Mouse (Mus musculus) small intestine, adult 2 months (tissue): ENCODE results near the gene Phldb2. TPM values are rescaled to one million over a fixed set of nuclear protein-coding genes. Genes with fewer than 3 reads are reported as not detected.

Source experiments
- H3K27ac ChIP-seq: fragments of 200-500 bp; 2 replicates; pipeline ENCODE4 v1.5.1; 2012; ENCODE audit warnings: low read depth, low read length, control low read depth, inconsistent platforms; ENCODE audit not compliant: insufficient read depth
- H3K27me3 ChIP-seq: fragments of 200-500 bp; 2 replicates; pipeline ENCODE4 v1.6.1; 2012; ENCODE audit warnings: mild to moderate bottlenecking, moderate library complexity, low read length, inconsistent platforms; ENCODE audit not compliant: control insufficient read depth, insufficient read depth
- H3K36me3 ChIP-seq: fragments of 200-500 bp; 2 replicates; pipeline ENCODE4 v1.6.1; 2012; ENCODE audit warnings: mild to moderate bottlenecking, low read length, control low read depth, inconsistent platforms; ENCODE audit not compliant: control insufficient read depth, insufficient read depth
- H3K4me1 ChIP-seq: fragments of 200-500 bp; 2 replicates; pipeline ENCODE4 v1.6.1; 2012; ENCODE audit warnings: low read length, inconsistent platforms, mixed read lengths; ENCODE audit not compliant: control insufficient read depth, insufficient read depth, insufficient read length
- H3K4me3 ChIP-seq: fragments of 200-500 bp; 2 replicates; pipeline ENCODE4 v1.5.1; 2012; ENCODE audit warnings: low read depth, mild to moderate bottlenecking, control low read depth, inconsistent platforms, low read length, moderate library complexity
- CTCF ChIP-seq: fragments of 200-500 bp; IDR thresholded peaks from 2 replicates; pipeline ENCODE4 v1.5.1; 2012; ENCODE audit warnings: low read depth, mild to moderate bottlenecking, control low read depth, inconsistent platforms, low read length, moderate library complexity, mixed read lengths; ENCODE audit not compliant: insufficient replicate concordance, insufficient read length; ENCODE audit errors: extremely low read depth
- POLR2A ChIP-seq: fragments of 200-500 bp; IDR thresholded peaks from 2 replicates; pipeline ENCODE4 v1.6.1; 2012; ENCODE audit warnings: low read depth, mild to moderate bottlenecking, control low read depth, inconsistent platforms, low read length, moderate library complexity
- WGBS: fragments of 180-500 bp; shearing (Covaris S2); methylation state at CpG from one replicate; pipeline ENCODE4 v1.1.7; 2018; 5-methylcytosine and 5-hydroxymethylcytosine counted together
- polyA plus RNA-seq: library from polyadenylated mRNA; depleted of rRNA; stranded (reverse); fragments of >200 nt; gene quantifications from 2 replicates; pipeline ENCODE4 v1.2.3, GENCODE M21; 2012

Phldb2 gene
- polyA plus RNA-seq, 1 experiment, result 3.7 TPM

DNA sequence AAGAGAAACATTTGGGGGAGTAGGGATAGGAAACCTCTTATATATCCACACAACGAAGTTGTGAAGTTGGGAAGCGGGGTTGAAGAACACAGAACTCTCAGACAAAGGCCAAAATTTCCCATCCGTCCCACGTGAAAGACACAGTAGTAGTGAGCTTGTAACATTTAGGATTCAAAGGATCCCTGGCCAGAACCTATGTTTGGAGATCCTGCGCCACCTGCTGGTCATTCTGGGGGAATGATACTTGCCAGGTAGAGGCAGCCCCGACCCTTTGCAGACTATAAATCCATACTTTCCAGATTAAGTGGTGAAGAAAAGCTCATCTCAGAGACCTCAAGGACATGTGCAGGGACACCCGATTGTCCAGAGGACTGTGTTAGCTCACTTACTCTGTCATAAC, 14.1 kb upstream of the Phldb2 start:
- H3K27me3 ChIP-seq, result no peaks in the 10 kb centered on the region
- no peak overlapping the region for H3K27ac ChIP-seq
- peak; percentile 78; the same call in 1 of the 2 replicates for TF ChIP-seq CTCF
- TF ChIP-seq POLR2A, result no peak
- no peak overlapping the region for H3K4me3 ChIP-seq
- H3K36me3 ChIP-seq, result peaks cover 13% of the 10 kb centered on the region
- H3K4me1 ChIP-seq, result peaks cover 7% of the 10 kb centered on the region; the same call in 1 of the 2 replicates
- 7% methylated on average over 7 of the region's 7 CpGs for WGBS

DNA sequence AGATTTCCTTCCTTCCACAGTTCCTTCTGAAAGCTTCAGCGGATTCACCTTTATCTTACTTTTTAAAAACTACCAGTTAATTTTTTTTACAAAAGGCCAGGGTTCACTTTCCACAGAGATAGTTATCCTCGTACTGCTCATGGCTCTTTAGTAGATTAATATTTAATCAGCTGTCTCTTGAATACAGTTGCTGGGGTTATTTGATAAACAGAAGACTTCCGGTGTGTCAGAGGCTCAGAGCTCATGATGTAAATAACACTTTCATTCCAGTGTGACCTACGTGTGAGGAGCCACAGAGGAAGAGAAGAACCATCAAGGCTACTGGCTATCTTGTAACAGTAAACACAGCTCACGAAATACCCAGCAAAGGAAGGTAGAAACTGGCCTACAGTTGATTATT, 13.2 kb upstream of the Phldb2 start:
- Histone ChIP-seq H3K4me1 (peaks cover 7% of the 10 kb centered on the region; the same call in 1 of the 2 replicates), H3K27me3 (no peaks in the 10 kb centered on the region), H3K4me3 (no peak overlapping the region), H3K27ac (peak overlapping the region; percentile 62), H3K36me3 (peaks cover 13% of the 10 kb centered on the region)
- 16% methylated on average over 5 of the region's 5 CpGs for WGBS
- no peak for TF ChIP-seq POLR2A
- TF ChIP-seq CTCF, result no peak

DNA sequence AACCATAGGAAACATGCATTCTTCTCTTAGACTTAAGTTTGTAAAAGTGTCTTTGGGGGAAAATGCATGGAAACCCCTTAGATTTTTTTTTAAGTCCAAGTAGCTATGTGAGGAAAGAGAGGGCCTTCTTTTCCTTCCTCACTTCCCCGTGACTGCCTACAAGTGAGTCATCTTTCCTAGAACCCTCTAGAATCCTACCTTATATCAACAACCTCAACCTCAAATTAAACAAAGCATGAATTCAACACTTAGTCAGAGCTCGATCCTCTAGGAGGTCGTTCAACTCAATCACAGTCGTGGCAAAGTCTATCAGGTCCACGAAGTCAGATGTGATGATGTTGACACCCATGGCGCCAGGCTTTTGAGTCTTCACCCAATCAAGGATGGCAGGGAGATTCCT, 11.4 kb upstream of the Phldb2 start:
- Histone ChIP-seq H3K4me1 (peaks cover 7% of the 10 kb centered on the region; the same call in 1 of the 2 replicates), H3K4me3 (no peak overlapping the region), H3K27me3 (no peaks in the 10 kb centered on the region), H3K36me3 (peaks cover 8% of the 10 kb centered on the region), H3K27ac (no peak overlapping the region)
- 73% methylated on average over 6 of the region's 6 CpGs for WGBS
- TF ChIP-seq CTCF (no peak), POLR2A (no peak)

DNA sequence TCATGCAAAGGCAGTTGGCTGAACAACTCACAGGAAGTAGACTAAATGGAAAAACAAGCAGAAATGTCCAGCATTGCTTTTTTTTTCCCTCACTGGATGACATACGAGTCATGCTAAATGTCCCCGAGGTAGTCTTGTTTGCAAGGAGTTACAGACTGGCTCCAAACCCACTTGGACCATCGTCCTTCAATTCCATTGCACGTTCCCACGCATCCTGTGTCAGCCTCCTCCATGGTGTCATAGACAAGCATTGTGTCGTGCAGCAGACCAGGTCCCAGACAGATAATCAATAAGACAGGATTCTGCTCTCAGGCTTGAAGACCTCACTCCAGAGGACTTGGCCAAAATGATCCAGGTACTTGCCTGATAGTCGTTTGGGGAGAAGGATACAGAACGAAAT, 10.4 kb upstream of the Phldb2 start:
- no peak overlapping the region for H3K4me3 ChIP-seq
- TF ChIP-seq POLR2A (no peak), CTCF (no peak)
- peaks cover 7% of the 10 kb centered on the region; the same call in 1 of the 2 replicates for H3K4me1 ChIP-seq
- no peaks in the 10 kb centered on the region for H3K27me3 ChIP-seq
- H3K36me3 ChIP-seq, result peaks cover 8% of the 10 kb centered on the region
- no peak overlapping the region for H3K27ac ChIP-seq
- 81% methylated on average over 8 of the region's 8 CpGs for WGBS

GRCm38 (mm10) chr16:45963088-45963487, 9.7 kb upstream of the Phldb2 start:
- H3K27me3 ChIP-seq, result no peaks in the 10 kb centered on the region
- peaks cover 8% of the 10 kb centered on the region for H3K36me3 ChIP-seq
- H3K27ac ChIP-seq, result no peak overlapping the region
- peaks cover 7% of the 10 kb centered on the region; the same call in 1 of the 2 replicates for H3K4me1 ChIP-seq
- H3K4me3 ChIP-seq, result no peak overlapping the region
- 75% methylated on average over 5 of the region's 5 CpGs for WGBS
- TF ChIP-seq POLR2A (no peak), CTCF (no peak)

- H3K36me3 ChIP-seq, result peaks cover 8% of the 10 kb centered on the region
- TF ChIP-seq CTCF, result no peak
- TF ChIP-seq POLR2A, result no peak
- H3K27ac ChIP-seq, result no peak overlapping the region
- 70% methylated on average over 3 of the region's 3 CpGs for WGBS
- H3K4me3 ChIP-seq, result no peak overlapping the region
- H3K4me1 ChIP-seq, result no peaks in the 10 kb centered on the region; the same call in 1 of the 2 replicates
- no peaks in the 10 kb centered on the region for H3K27me3 ChIP-seq
These were observed 7.6 kb upstream of the Phldb2 start for GRCm38 (mm10) chr16:45960978-45961377.

DNA sequence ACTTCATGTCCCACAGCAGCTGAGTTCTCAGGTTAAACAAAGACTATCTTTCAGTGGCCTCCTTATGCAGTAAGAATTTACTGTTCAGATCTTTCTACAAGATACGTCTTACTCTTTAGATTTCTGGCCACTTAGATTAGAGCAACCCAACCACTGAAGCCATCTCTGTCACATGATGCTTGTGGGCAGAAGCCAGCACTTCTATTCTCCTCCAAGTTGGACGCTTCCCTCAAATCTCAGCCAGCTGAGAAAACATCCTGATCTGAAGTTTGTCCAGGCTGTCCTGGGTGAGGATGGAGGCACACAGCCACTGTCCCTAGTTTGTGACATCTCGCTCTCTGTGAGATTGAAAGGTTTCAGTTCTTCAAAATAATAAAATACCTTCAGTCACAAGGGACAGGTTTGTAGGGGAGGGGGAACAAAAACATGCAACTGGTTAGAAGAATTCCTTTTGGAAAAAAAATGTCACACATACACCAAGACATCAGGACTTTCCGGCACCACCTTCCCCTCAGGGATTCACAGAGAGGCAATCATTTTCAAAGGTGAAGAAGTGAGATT, 3.1 kb upstream of the Phldb2 start:
- no peak overlapping the region for H3K27ac ChIP-seq
- H3K4me3 ChIP-seq, result no peak overlapping the region
- H3K4me1 ChIP-seq, result no peaks in the 10 kb centered on the region; the same call in 1 of the 2 replicates
- H3K27me3 ChIP-seq, result no peaks in the 10 kb centered on the region
- no peak for TF ChIP-seq POLR2A
- no peak for TF ChIP-seq CTCF
- WGBS, result 83% methylated on average over 4 of the region's 4 CpGs
- H3K36me3 ChIP-seq, result no peaks in the 10 kb centered on the region
